Mouse (Mus musculus): ENCODE data around the gene Maoa. TPM values are rescaled to one million over a fixed set of nuclear protein-coding genes. Genes with fewer than 3 reads are reported as not detected.
A peak's percentile ranks its signal among the peaks of the same experiment; 100 is the strongest.

Gene Maoa
- 14.6 and 15.8 TPM in 2 replicates for polyA plus RNA-seq (2014; fragmentation: Nextera tagmentation; extraction: Ambion mirVana)

- 11% methylated on average over 33 of the region's 33 CpGs for WGBS
Measured at GRCm38 (mm10) chrX:16619034-16619929, at the start of gene Maoa. Maoa (plus strand) TSS chrX:16619698.

DNA sequence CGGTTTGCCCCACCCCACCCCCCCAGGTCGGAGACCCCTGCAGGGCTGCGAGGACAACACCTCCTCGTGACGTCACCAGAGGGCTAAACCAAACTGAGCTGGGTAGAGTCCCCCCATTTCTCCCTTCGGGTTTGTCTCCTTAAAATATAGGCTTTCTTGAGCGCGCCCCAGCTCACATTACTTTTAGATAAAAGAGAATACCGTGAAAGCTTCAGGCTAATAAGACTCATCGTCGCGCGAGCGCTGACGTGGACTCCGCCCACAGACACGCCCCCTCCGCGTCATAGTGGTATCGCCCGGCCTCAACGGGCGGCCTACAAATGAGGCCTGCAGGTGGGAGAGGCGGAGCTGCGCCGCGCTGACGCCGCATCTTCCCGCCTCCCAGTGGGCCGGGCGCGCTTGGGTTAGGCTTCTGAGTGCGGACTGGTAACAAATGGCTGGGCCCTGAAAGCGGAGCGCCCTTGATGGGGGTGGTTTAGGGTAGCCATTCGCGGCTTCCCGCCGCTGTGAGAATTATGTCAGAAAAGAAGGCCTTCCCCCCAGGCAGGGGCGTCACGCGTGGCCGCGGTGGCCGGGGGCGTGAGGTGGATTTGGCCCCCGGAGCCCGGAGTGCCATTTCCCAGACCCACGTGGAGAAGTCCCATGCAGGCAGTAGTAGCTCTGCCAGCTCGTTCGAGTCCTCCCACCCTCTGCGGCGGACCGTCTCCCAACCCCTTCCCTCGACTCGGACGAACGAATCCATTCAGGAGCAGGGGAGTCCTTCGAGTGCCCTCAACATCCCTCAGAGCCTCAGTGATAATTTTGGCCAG lies 1.1 kb upstream of the Maoa start:
- ATAC-seq (replicated peaks; ENCODE audit: low FRiP score, low TSS enrichment, low read depth) (peak; percentile 96), DNase-seq (ENCODE audit: low spot score) (peak; percentile 92)
- no peaks in the 10 kb centered on the region for H3K27me3 ChIP-seq (replicated peaks; ENCODE audit: control insufficient read depth, insufficient read depth, low read length)
- no peaks in the 10 kb centered on the region for H3K9me3 ChIP-seq (ENCODE audit: control insufficient read depth, low read length)
- no peaks in the 10 kb centered on the region for H3K4me1 ChIP-seq (replicated peaks; ENCODE audit: control insufficient read depth, insufficient read depth, low read length)
- peak overlapping the region; percentile 43 for H3K4me3 ChIP-seq (ENCODE audit: low read depth, low read length)
- H3K36me3 ChIP-seq (ENCODE audit: control insufficient read depth, insufficient read depth, low read length) = no peaks in the 10 kb centered on the region
- 7% methylated on average over 59 of the region's 60 CpGs for WGBS
- H3K27ac ChIP-seq (ENCODE audit: low read depth) = peak overlapping the region; percentile 77; the same call in 1 of the 2 replicates
- H3K4me2 ChIP-seq (ENCODE audit: low read length) = peak overlapping the region; percentile 65
- peak overlapping the region; percentile 49 for H3K9ac ChIP-seq (ENCODE audit: low read length)

More at GRCm38 (mm10) chrX:16619034-16619929, at the start of gene Maoa:
- no peaks in the 10 kb centered on the region for H3K4me1 ChIP-seq (replicated peaks; ENCODE audit: control insufficient read depth, insufficient read depth, low read length)
- H3K4me3 ChIP-seq (ENCODE audit: low read depth, low read length) = peak within 1 kb of the TSS; percentile 43
- no peaks in the 10 kb centered on the region for H3K36me3 ChIP-seq (ENCODE audit: control insufficient read depth, insufficient read depth, low read length)
- H3K27me3 ChIP-seq (replicated peaks; ENCODE audit: control insufficient read depth, insufficient read depth, low read length) = no peaks in the 10 kb centered on the region
- H3K9ac ChIP-seq (ENCODE audit: low read length) = peak within 1 kb of the TSS; percentile 49
- peak; percentile 73 for DNase-seq (ENCODE audit: low spot score)
- peak; percentile 85 for ATAC-seq (replicated peaks; ENCODE audit: low FRiP score, low TSS enrichment, low read depth)
- peak within 1 kb of the TSS; percentile 65 for H3K4me2 ChIP-seq (ENCODE audit: low read length)
- H3K9me3 ChIP-seq (ENCODE audit: control insufficient read depth, low read length) = no peaks in the 10 kb centered on the region
- H3K27ac ChIP-seq (ENCODE audit: low read depth) = peak within 1 kb of the TSS; percentile 77; the same call in 1 of the 2 replicates

GRCm38 (mm10) chrX:16656511-16656910 lies 37.0 kb downstream of the Maoa start:
- Histone ChIP-seq H3K9me3 (ENCODE audit: control insufficient read depth, low read length) (no peaks in the 10 kb centered on the region), H3K4me1 (replicated peaks; ENCODE audit: control insufficient read depth, insufficient read depth, low read length) (no peaks in the 10 kb centered on the region), H3K9ac (ENCODE audit: low read length) (no peak overlapping the region), H3K27me3 (replicated peaks; ENCODE audit: control insufficient read depth, insufficient read depth, low read length) (no peaks in the 10 kb centered on the region), H3K4me3 (ENCODE audit: low read depth, low read length) (no peak overlapping the region), H3K27ac (ENCODE audit: low read depth) (no peak overlapping the region), H3K4me2 (ENCODE audit: low read length) (no peak overlapping the region), H3K36me3 (ENCODE audit: control insufficient read depth, insufficient read depth, low read length) (no peaks in the 10 kb centered on the region)
- WGBS = 59% methylated on average over 2 of the region's 2 CpGs
- no peak for DNase-seq (ENCODE audit: low spot score)
- no peak for ATAC-seq (replicated peaks; ENCODE audit: low FRiP score, low TSS enrichment, low read depth)

DNA sequence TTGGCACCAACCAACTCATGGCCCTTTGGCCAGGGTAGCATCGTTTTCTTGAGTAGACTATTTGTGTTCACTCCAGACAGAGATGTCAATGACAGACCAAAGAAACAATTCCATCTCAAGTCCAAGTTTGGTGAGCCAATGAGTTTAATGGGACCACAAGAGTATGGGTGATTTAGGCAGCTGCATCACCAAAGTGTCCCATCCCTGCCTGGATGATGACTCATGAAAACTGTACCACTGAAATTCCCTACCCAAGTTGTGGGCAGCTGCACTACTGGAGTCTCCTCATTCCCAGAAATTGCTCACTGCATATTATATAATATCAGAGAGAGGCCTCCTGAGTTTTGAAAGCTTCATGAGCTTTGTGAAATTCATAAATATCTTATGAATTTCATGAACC lies 86.6 kb downstream of the Maoa start:
- ATAC-seq (replicated peaks; ENCODE audit: low FRiP score, low TSS enrichment, low read depth) = no peak
- Histone ChIP-seq H3K27me3 (replicated peaks; ENCODE audit: control insufficient read depth, insufficient read depth, low read length) (no peaks in the 10 kb centered on the region), H3K36me3 (ENCODE audit: control insufficient read depth, insufficient read depth, low read length) (no peaks in the 10 kb centered on the region), H3K4me1 (replicated peaks; ENCODE audit: control insufficient read depth, insufficient read depth, low read length) (no peaks in the 10 kb centered on the region), H3K27ac (ENCODE audit: low read depth) (no peak overlapping the region), H3K9me3 (ENCODE audit: control insufficient read depth, low read length) (no peaks in the 10 kb centered on the region), H3K4me2 (ENCODE audit: low read length) (no peak overlapping the region), H3K9ac (ENCODE audit: low read length) (no peak overlapping the region), H3K4me3 (ENCODE audit: low read depth, low read length) (no peak overlapping the region)
- no peak for DNase-seq (ENCODE audit: low spot score)
- 78% methylated on average over 1 of the region's 1 CpGs for WGBS

GRCm38 (mm10) chrX:16714033-16714432 lies 94.5 kb downstream of the Maoa start:
- 69% methylated on average over 1 of the region's 1 CpGs for WGBS
- DNase-seq (ENCODE audit: low spot score) (no peak), ATAC-seq (replicated peaks; ENCODE audit: low FRiP score, low TSS enrichment, low read depth) (no peak)
- H3K4me3 ChIP-seq (ENCODE audit: low read depth, low read length) = no peak overlapping the region
- no peak overlapping the region for H3K9ac ChIP-seq (ENCODE audit: low read length)
- H3K4me1 ChIP-seq (replicated peaks; ENCODE audit: control insufficient read depth, insufficient read depth, low read length) = no peaks in the 10 kb centered on the region
- H3K4me2 ChIP-seq (ENCODE audit: low read length) = no peak overlapping the region
- no peaks in the 10 kb centered on the region for H3K9me3 ChIP-seq (ENCODE audit: control insufficient read depth, low read length)
- no peak overlapping the region for H3K27ac ChIP-seq (ENCODE audit: low read depth)
- H3K27me3 ChIP-seq (replicated peaks; ENCODE audit: control insufficient read depth, insufficient read depth, low read length) = no peaks in the 10 kb centered on the region
- no peaks in the 10 kb centered on the region for H3K36me3 ChIP-seq (ENCODE audit: control insufficient read depth, insufficient read depth, low read length)

Other genes starting within 250 kb of the Maoa start
- not detected in 2 replicates for gene Cypt1, start 96.8 kb upstream of the Maoa start, polyA plus RNA-seq (2014; fragmentation: Nextera tagmentation; extraction: Ambion mirVana)
- 13.7 and 17.7 TPM in 2 replicates for gene Maob, start 197.7 kb downstream of the Maoa start, polyA plus RNA-seq (2014; fragmentation: Nextera tagmentation; extraction: Ambion mirVana)